Mouse (Mus musculus) midbrain, embryonic 13.5 days (tissue): ENCODE results near the gene Tspyl3. TPM values are rescaled to one million over a fixed set of nuclear protein-coding genes. Genes with fewer than 3 reads are reported as not detected.

Experiments used
- ATAC-seq: fragments of 200-750 bp; cut with Nextera tagmentation; 2 replicates; pipeline ENCODE4 v1.8.0; 2017; ENCODE audit warnings: mild to moderate bottlenecking, moderate TSS enrichment, moderate library complexity
- H3K27ac ChIP-seq: fragments of 300-500 bp; sonication (generic); 2 replicates; pipeline ENCODE4 v1.5.1; 2015; ENCODE audit warnings: inconsistent platforms, mild to moderate bottlenecking, moderate library complexity
- H3K27me3 ChIP-seq: fragments of 300-500 bp; sonication (generic); 2 replicates; pipeline ENCODE4 v1.6.1; 2015; ENCODE audit warnings: mild to moderate bottlenecking, inconsistent platforms
- H3K36me3 ChIP-seq: fragments of 300-500 bp; sonication (generic); 2 replicates; pipeline ENCODE4 v1.6.1; 2015; ENCODE audit warnings: mild to moderate bottlenecking, inconsistent platforms
- H3K4me1 ChIP-seq: fragments of 300-500 bp; sonication (generic); replicated peaks from 2 replicates; pipeline ENCODE4 v1.6.1; 2015; ENCODE audit warnings: inconsistent platforms
- H3K4me2 ChIP-seq: fragments of 300-500 bp; sonication (generic); replicated peaks from 2 replicates; pipeline ENCODE4 v1.6.1; 2015; ENCODE audit warnings: moderate library complexity, mild to moderate bottlenecking, inconsistent platforms
- H3K4me3 ChIP-seq: fragments of 300-500 bp; sonication (generic); replicated peaks from 2 replicates; pipeline ENCODE4 v1.5.1; 2015; ENCODE audit warnings: mild to moderate bottlenecking, inconsistent platforms
- H3K9ac ChIP-seq: fragments of 300-500 bp; sonication (generic); replicated peaks from 2 replicates; pipeline ENCODE4 v1.6.1; 2015; ENCODE audit warnings: mild to moderate bottlenecking, inconsistent platforms
- H3K9me3 ChIP-seq: fragments of 300-500 bp; sonication (generic); 2 replicates; pipeline ENCODE4 v1.6.1; 2016; ENCODE audit warnings: mild to moderate bottlenecking, inconsistent platforms
- whole genome bisulfite sequencing: fragments of 180-500 bp; shearing (Covaris S2); methylation state at CpG from one replicate; pipeline ENCODE4 v1.1.7; 2015; 5-methylcytosine and 5-hydroxymethylcytosine counted together
- polyA plus RNA-seq: library from polyadenylated mRNA; unstranded; fragments of >200 nt; fragmentation: Nextera tagmentation; extraction: Ambion mirVana; gene quantifications from 2 replicates; pipeline ENCODE4 v1.2.1, GENCODE M21; 2015

The Tspyl3 gene
- polyA plus RNA-seq, 1 experiment from 2014 or later = 23.5 TPM

DNA sequence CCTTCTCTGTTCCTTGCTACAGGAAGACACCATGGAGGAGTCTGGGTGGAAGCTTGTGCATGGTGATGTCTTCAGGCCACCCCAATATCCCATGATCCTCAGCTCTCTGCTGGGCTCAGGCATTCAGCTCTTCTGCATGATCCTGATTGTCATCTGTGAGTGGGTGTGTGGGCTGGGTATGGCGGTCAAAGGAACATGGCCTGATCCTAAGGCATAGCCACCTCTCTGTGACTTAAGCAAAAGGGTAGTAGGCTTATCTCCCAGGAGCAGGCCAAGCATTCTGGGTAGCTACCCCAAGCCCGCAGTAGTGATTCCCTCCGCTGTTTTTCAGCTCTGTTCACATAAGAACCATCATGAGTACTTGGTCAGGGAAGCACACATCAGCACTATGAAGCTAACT is 31.0 kb downstream of the Tspyl3 start:
- no peak for ATAC-seq

DNA sequence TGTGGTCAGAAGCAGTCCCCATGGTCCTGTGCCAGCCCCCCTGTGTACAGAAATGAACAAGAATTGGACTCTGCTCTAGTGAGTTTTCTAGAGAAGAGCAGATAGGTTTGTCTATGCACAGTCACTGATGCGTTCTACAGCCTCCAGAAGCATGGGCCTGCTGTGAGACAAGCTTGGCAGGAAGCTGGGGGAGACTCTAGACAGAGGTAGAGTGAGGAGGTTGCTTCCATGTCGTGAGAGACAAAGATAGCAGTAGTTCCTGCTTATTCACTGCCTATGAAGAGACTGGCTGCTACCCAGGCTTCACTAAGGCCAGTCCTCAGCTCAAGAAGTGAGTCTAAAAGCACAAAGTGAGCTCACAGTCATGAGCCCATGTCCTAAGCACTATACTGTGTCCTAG is 34.0 kb downstream of the Tspyl3 start:
- ATAC-seq = no peak
- peaks cover 93% of the 10 kb centered on the region for H3K36me3 ChIP-seq
- no peak overlapping the region for H3K4me2 ChIP-seq
- H3K27me3 ChIP-seq = no peaks in the 10 kb centered on the region
- no peak overlapping the region for H3K27ac ChIP-seq
- 82% methylated on average over 2 of the region's 2 CpGs for WGBS
- no peaks in the 10 kb centered on the region for H3K9me3 ChIP-seq
- H3K4me3 ChIP-seq = no peak overlapping the region
- H3K4me1 ChIP-seq = no peaks in the 10 kb centered on the region
- H3K9ac ChIP-seq = no peak overlapping the region

More for the DNA sequence above, 31.0 kb downstream of the Tspyl3 start:
- 97% methylated on average over 3 of the region's 3 CpGs for WGBS
- no peak overlapping the region for H3K4me2 ChIP-seq
- no peak overlapping the region for H3K4me3 ChIP-seq
- no peak overlapping the region for H3K27ac ChIP-seq
- no peak overlapping the region for H3K9ac ChIP-seq
- H3K36me3 ChIP-seq = peaks cover 87% of the 10 kb centered on the region
- no peaks in the 10 kb centered on the region for H3K27me3 ChIP-seq
- no peaks in the 10 kb centered on the region for H3K9me3 ChIP-seq
- H3K4me1 ChIP-seq = no peaks in the 10 kb centered on the region

DNA sequence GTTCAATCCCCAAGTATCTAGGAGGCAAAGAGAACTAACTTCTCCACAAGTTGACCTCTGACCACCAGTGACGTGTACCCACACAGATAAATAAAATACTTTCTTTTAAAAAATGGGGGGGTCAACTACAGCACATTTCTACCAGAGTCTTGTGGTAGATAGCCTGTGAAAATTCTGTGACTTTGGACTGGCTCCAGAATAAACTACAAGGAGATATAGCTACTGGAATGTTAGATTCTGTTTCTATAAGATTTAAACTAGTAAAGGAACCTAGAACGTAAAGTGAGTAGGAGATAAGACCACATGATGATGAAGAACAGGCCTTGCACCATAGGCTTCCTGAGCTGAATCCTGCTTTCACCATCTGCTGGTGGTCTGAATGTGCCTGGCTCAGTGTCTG is 37.4 kb downstream of the Tspyl3 start:
- Histone ChIP-seq H3K4me3 (no peak overlapping the region), H3K4me1 (no peaks in the 10 kb centered on the region), H3K27me3 (no peaks in the 10 kb centered on the region), H3K27ac (no peak overlapping the region), H3K4me2 (no peak overlapping the region), H3K9me3 (no peaks in the 10 kb centered on the region), H3K36me3 (peaks cover 99% of the 10 kb centered on the region), H3K9ac (no peak overlapping the region)
- no peak for ATAC-seq
- 96% methylated on average over 2 of the region's 2 CpGs for WGBS

DNA sequence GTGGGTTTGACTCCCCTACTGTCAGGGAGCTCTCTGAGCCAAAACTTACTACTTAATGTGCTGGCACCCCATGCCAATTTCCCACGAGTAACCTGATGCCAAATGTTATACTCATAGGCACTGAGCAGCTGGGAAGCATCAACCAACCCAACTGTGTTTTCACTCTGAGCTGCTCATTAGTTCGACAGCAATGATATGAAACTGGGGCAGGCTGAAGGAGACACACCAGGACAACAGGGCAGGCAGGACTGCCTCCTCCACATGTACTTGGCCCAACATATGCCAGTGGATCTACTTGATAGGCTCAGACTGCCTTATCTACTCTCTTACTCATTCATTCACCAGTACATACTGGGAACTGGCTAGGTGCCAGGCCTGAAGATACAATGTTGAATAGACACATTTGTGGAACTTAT is 39.1 kb downstream of the Tspyl3 start:
- no peaks in the 10 kb centered on the region for H3K4me1 ChIP-seq
- peaks cover 96% of the 10 kb centered on the region for H3K36me3 ChIP-seq
- no peak overlapping the region for H3K4me2 ChIP-seq
- H3K9ac ChIP-seq = no peak overlapping the region
- H3K27me3 ChIP-seq = no peaks in the 10 kb centered on the region
- WGBS = 90% methylated on average over 2 of the region's 2 CpGs
- no peak overlapping the region for H3K4me3 ChIP-seq
- no peak for ATAC-seq
- H3K27ac ChIP-seq = no peak overlapping the region
- H3K9me3 ChIP-seq = no peaks in the 10 kb centered on the region

DNA sequence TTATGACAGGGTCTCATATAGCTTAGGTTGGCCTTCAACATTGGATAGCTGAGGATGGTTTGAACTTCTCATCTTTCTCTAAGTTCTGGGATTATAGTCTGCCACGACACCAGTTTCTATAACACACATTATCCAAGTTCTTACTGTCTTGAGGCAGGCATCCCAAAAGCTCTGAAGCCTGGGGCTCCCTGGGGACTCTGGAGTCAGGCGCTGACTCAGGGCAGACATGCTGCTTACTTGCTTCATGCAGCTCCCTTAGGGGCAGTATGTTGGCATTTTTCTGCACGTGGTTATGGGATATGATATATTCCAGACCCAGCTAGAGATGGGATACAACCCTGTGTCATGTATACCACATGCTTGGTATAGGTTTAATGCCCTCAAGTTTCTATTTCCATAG is 45.3 kb downstream of the Tspyl3 start:
- no peak overlapping the region for H3K27ac ChIP-seq
- ATAC-seq = no peak
- H3K4me1 ChIP-seq = no peaks in the 10 kb centered on the region
- no peaks in the 10 kb centered on the region for H3K27me3 ChIP-seq
- H3K9ac ChIP-seq = no peak overlapping the region
- 89% methylated on average over 3 of the region's 3 CpGs for WGBS
- H3K4me2 ChIP-seq = no peak overlapping the region
- no peaks in the 10 kb centered on the region for H3K9me3 ChIP-seq
- peaks cover 51% of the 10 kb centered on the region for H3K36me3 ChIP-seq
- H3K4me3 ChIP-seq = no peak overlapping the region

DNA sequence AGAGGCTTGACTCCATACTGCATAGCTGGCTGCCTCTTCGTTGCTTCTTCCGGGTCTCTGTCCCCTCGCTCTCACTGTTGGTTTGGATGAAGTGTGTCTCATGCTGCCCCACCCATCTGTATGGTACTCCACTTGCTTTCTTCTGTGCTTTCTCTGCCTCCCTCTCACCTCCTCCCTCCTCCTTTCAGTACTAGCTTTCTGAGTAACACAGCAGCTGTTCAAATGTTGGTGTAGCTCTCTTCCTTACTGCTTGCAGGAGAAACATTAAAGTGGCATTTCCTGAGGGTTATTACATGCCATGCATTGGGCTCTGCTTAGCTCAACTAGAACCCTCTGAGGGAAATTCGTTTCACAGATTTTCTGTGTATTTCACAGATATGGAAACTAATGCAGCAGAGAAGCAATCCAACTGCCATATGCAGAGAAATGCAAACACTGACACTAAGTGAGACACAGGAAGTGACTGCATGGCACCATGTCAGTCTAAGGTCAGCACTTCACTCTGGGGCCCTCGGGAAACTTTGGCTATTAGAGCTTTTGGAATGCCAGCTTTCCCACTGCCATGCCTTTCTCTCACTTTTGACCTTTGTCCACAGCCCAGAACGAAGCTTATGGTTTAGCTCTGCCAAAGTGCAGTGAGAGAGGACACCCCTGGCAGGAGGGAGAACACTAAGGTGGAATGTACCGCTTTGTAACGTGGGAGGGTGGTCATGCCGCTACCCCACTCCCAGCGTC is 45.9 kb downstream of the Tspyl3 start:
- H3K27ac ChIP-seq = no peak overlapping the region
- H3K9ac ChIP-seq = no peak overlapping the region
- H3K36me3 ChIP-seq = peaks cover 44% of the 10 kb centered on the region
- ATAC-seq = no peak
- H3K27me3 ChIP-seq = no peaks in the 10 kb centered on the region
- no peak overlapping the region for H3K4me3 ChIP-seq
- H3K9me3 ChIP-seq = no peaks in the 10 kb centered on the region
- no peaks in the 10 kb centered on the region for H3K4me1 ChIP-seq
- H3K4me2 ChIP-seq = no peak overlapping the region
- WGBS = 90% methylated on average over 10 of the region's 10 CpGs

DNA sequence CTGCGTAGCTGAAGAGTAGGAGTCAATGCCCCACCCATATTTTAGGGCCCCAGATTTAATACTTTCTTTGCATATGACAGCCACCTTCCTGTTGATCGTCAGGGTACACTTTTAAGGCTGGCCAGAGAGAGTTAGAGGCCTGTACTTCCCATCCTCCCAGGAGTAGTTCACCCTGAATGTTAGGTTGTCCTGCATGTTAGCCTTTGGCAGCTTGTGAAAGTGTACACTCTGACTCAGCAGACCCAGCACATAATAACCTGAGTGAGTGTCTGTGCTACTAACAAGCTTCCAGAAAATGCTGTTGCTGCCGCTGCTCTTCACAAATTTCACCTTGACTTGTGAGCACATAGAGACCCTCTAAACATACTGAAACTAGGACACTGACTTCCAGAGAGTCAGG is 48.1 kb downstream of the Tspyl3 start:
- no peaks in the 10 kb centered on the region for H3K9me3 ChIP-seq
- no peaks in the 10 kb centered on the region for H3K27me3 ChIP-seq
- no peaks in the 10 kb centered on the region for H3K4me1 ChIP-seq
- H3K4me2 ChIP-seq = no peak overlapping the region
- H3K4me3 ChIP-seq = no peak overlapping the region
- H3K9ac ChIP-seq = no peak overlapping the region
- peaks cover 23% of the 10 kb centered on the region for H3K36me3 ChIP-seq
- H3K27ac ChIP-seq = no peak overlapping the region
- WGBS = 96% methylated on average over 3 of the region's 3 CpGs
- ATAC-seq = no peak

DNA sequence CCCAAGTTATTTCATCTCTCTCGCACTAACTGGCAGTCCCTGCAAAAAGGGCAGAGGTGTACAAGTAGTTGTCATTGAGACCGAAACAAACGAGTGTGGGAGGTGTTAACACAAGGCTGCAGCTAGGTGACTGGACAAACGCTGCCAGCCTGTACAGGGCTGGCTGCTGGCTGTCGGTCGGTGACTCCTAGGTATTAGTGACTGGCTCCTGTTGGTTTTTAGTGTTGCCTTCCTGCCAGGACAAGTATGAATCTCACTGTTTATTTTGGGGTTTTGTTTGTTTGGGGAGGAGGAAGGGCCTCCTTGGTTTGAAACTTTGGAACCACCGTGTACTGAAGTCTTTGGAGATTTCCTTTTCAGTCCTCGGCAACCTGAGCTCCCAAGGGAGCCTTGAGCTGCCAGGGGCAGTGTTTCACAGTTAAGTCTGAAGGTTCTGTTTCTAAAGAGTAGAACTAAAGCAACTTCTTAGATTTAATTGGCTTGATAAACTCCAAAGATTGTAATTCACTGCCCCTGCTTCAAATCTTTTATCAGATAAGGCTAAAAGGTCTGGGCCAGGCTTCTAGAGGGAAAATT is 49.2 kb downstream of the Tspyl3 start:
- Histone ChIP-seq H3K27ac (no peak overlapping the region), H3K9ac (no peak overlapping the region), H3K4me1 (no peaks in the 10 kb centered on the region), H3K4me3 (no peak overlapping the region), H3K27me3 (no peaks in the 10 kb centered on the region), H3K36me3 (peaks cover 17% of the 10 kb centered on the region), H3K4me2 (no peak overlapping the region), H3K9me3 (no peaks in the 10 kb centered on the region)
- no peak for ATAC-seq
- WGBS = 79% methylated on average over 8 of the region's 8 CpGs

Other genes with a start within 250 kb of the Tspyl3 start
- gene Pdrg1, start 210.0 kb downstream of the Tspyl3 start, polyA plus RNA-seq = 175 and 193 TPM in 2 replicates
- gene Xkr7, start 193.6 kb downstream of the Tspyl3 start, polyA plus RNA-seq = 1.7 and 2.0 TPM in 2 replicates
- 0.79 and 1.6 TPM in 2 replicates for gene Ccm2l, start 159.5 kb downstream of the Tspyl3 start, polyA plus RNA-seq
- 1.3 TPM in 2 replicates for gene Hck, start 117.0 kb downstream of the Tspyl3 start, polyA plus RNA-seq
- 78.6 and 80.0 TPM in 2 replicates for gene Tm9sf4, start 64.1 kb downstream of the Tspyl3 start, polyA plus RNA-seq
- gene Plagl2, start 16.0 kb upstream of the Tspyl3 start, polyA plus RNA-seq = 10.1 and 10.8 TPM in 2 replicates
- gene Pofut1, start 16.1 kb upstream of the Tspyl3 start, polyA plus RNA-seq = 5.4 and 5.7 TPM in 2 replicates
- gene Kif3b, start 66.0 kb upstream of the Tspyl3 start, polyA plus RNA-seq = 15.4 and 15.6 TPM in 2 replicates
- 9.9 and 10.4 TPM in 2 replicates for gene Asxl1, start 120.4 kb upstream of the Tspyl3 start, polyA plus RNA-seq